Mouse (Mus musculus): ENCODE measurements around the gene Tomm20. TPM values are rescaled to one million over a fixed set of nuclear protein-coding genes. Genes with fewer than 3 reads are reported as not detected.

Gene Tomm20
- polyA plus RNA-seq, 1 experiment from 2014 or later, result 316 TPM

DNA sequence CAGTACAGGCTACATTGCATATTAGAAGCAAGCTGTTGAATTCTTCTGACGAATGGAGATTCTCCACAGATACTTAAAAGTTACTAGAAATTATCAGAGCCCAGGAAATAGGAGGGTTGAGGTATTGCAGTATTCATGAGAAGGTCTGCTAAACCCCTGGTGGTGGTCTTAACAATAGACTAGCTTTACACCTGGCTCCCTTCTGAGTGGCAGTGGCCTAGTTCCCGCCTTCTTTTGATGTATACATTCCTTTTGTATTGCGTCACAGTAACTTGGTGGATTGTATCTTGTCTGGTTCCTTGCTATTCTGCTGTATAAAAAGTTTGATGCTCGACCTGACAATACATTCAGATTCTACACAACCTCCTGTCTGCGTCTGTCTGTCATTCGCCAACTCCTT, 22.5 kb upstream of the Tomm20 start:
- in situ Hi-C loops (cut with MboI; ENCODE audit: low pct_unique_long_range_greater_than_20kb), result loop anchor here (25.0 kb wide), 1 partner anchor 1031 kb away; no protein-coding TSS in a partner anchor
- no peak for TF ChIP-seq CTCF (IDR thresholded peaks at IDR 0.05)
- no peak for DNase-seq (ENCODE audit: low read depth, low spot score)
- no peak for ATAC-seq
- CTCF ChIA-PET, result no interaction called here
- POLR2A ChIA-PET, result interaction anchor here (0.6 kb wide), 1 partner anchor 57 kb away, joined by 5 read pairs; no protein-coding TSS in a partner anchor
- no peaks in the 10 kb centered on the region for H3K27me3 ChIP-seq

DNA sequence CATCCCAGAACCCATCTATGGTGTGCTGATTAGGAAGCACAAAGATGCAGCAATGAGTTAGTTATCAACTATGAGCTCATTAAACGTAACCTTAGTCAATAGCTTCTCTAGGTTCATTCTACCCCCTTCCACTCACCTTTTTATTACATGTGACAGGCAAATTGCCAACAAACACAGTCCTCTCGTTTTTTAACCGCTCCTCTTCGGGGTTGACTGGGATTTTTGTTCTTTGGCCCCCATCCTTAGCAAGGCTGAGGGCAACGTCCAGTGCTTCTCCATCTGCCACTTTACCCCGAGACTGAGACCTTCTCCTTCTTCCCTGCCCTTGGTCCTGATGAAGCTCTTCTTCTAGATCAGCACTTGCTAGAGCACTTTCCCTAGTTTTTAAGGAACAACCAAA, 19.6 kb upstream of the Tomm20 start:
- DNase-seq (ENCODE audit: low read depth, low spot score), result no peak
- no peak for ATAC-seq
- ChIA-PET CTCF (interaction anchor here (1.0 to 1.5 kb wide), 2 partner anchors 9 to 26 kb away, joined by 3 read pairs; no protein-coding TSS in a partner anchor), POLR2A (no interaction called here)
- TF ChIP-seq CTCF (IDR thresholded peaks at IDR 0.05), result no peak
- in situ Hi-C loops (cut with MboI; ENCODE audit: low pct_unique_long_range_greater_than_20kb), result loop anchor here (25.0 kb wide), 1 partner anchor 1028 kb away; no protein-coding TSS in a partner anchor
- no peaks in the 10 kb centered on the region for H3K27me3 ChIP-seq

DNA sequence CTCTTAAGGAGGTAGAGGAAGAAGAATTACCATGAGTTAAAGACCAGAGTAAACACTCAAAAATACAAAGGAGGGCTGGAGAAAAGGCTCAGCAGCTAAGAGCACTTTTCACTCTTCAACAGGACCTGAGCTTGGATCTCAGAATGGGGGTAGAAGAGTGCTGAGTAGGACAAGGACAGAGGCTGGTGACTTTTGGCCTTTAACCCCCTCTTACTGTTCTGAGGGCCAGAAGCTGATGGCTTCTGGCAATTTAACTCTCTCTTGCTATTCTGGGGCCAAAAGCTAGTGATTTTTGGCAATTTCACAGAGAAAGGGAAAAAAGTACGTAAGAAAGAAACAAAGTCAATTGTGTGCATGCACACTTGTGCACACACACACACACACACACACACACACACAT, 17.2 kb upstream of the Tomm20 start:
- POLR2A ChIA-PET, result no interaction called here
- ATAC-seq (no peak), DNase-seq (ENCODE audit: low read depth, low spot score) (no peak)
- in situ Hi-C loops (cut with MboI; ENCODE audit: low pct_unique_long_range_greater_than_20kb), result loop anchor here (25.0 kb wide), 1 partner anchor 1026 kb away; no protein-coding TSS in a partner anchor
- no peak for TF ChIP-seq CTCF (IDR thresholded peaks at IDR 0.05)
- CTCF ChIA-PET, result interaction anchor here (0.9 to 1.3 kb wide), 2 partner anchors 12 to 35 kb away, joined by 3 to 4 read pairs; no protein-coding TSS in a partner anchor
- no peaks in the 10 kb centered on the region for H3K27me3 ChIP-seq

DNA sequence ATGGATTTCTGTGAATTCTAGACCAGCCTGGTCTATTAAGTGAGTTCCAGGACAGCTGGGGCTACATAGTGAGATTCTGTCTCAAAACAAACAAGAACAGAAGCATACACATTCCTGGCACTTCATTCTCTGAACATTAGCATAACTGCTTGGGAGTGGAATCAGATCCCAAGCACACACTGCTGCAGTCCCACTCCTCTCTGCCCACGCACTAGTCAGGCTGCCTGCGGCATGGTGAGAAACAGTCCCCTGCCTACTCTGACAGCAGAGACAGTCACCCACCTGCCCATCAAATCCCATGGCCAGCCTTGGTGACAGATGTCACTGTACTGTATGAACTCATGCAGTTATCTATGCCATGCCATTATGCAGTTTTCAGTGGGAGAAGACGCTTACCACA, 15.9 kb upstream of the Tomm20 start:
- no peaks in the 10 kb centered on the region for H3K27me3 ChIP-seq
- ChIA-PET POLR2A (no interaction called here), CTCF (no interaction called here)
- in situ Hi-C loops (cut with MboI; ENCODE audit: low pct_unique_long_range_greater_than_20kb), result loop anchor here (25.0 kb wide), 1 partner anchor 1024 kb away; no protein-coding TSS in a partner anchor
- no peak for DNase-seq (ENCODE audit: low read depth, low spot score)
- ATAC-seq, result no peak
- no peak for TF ChIP-seq CTCF (IDR thresholded peaks at IDR 0.05)

DNA sequence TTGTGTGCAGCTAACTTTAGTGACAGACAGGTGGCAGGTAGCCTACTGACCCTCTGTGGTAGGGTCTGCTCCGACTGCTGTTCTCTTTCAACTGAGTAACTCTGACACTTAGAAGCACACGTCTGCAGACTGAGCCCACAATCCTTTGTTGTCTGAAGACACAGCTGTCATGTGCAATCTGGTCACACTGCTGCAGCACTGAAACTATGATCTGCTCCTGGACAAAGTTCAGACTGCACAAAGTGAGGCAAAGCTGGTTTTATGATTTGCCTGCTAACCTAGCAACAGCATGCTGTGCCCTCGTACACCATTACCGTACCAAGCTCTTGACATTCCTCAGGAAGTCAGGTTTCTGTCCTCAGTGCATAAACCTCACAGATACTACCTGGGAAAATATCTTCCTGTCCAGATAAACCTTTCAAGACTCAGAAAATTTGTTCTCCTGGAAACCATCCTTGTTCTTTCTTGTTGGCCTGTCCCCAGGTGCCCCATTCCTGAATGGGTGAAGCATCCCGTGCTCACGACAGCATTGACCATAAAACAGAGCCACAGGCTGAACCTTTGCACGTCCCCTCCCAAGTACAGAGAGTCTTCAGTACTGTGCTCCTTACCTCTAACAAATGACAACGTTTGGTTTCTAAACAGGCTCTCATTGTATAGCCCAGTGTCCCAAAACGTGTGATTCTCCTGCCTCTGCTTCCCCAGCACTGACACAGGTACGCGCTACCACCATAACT, 6.4 kb upstream of the Tomm20 start:
- POLR2A ChIA-PET, result interaction anchor here (0.5 kb wide), 1 partner anchor 464 kb away, joined by 3 read pairs; no protein-coding TSS in a partner anchor
- CTCF ChIA-PET, result interaction anchor here (1.6 kb wide), 1 partner anchor 19 kb away, joined by 5 read pairs; the partner anchor contains the start of gene Rbm34
- no peaks in the 10 kb centered on the region for H3K27me3 ChIP-seq
- in situ Hi-C loops (cut with MboI; ENCODE audit: low pct_unique_long_range_greater_than_20kb), result loop anchor here (25.0 kb wide), 1 partner anchor 1015 kb away; no protein-coding TSS in a partner anchor
- DNase-seq (ENCODE audit: low read depth, low spot score) (no peak), ATAC-seq (no peak)
- no peak for TF ChIP-seq CTCF (IDR thresholded peaks at IDR 0.05)

DNA sequence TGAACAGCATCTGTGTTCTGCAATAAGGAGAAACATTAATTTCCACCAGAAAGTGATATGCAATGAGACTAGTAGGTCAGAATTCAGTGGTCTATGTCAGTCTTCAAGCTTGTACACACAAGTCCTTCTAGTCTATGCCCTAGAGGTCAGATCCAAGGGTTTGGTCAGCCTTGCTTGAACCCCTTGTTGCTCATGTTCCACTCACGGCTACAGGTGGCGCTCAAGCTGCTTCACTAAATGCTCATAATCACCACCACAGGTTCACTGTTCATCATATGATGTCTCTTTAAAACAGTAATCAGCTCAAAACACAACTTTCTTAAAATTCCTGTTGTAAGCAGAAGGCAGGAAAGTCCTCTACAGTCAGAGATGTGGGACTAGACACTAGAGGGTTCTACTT, 3.9 kb upstream of the Tomm20 start:
- no peak for ATAC-seq
- ChIA-PET POLR2A (no interaction called here), CTCF (interaction anchor here (1.9 kb wide), 1 partner anchor 13 kb away, joined by 4 read pairs; no protein-coding TSS in a partner anchor)
- in situ Hi-C loops (cut with MboI; ENCODE audit: low pct_unique_long_range_greater_than_20kb), result no loop called here
- DNase-seq (ENCODE audit: low read depth, low spot score), result no peak
- TF ChIP-seq CTCF (IDR thresholded peaks at IDR 0.05), result no peak
- no peaks in the 10 kb centered on the region for H3K27me3 ChIP-seq

DNA sequence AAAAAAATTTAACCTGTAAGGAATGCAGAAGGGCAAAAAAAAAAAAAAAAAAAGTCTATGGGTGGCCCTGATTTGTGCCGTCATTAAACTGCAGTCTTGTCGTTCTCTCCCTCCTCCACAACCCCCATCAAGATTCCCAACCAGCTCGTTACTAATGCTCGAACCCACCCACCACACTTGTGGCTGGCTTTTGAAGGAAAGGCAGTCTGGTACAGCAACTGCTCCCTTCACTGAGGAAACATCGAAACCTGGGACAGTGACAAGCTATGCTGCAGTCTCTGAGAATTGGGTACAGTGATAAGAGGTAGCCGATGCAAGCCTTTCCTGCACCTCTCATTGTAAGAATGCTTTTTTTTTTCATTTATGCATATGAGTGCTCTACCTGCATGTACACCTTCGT, 800 bp upstream of the Tomm20 start:
- no peak for ATAC-seq
- TF ChIP-seq CTCF (IDR thresholded peaks at IDR 0.05), result no peak

DNA sequence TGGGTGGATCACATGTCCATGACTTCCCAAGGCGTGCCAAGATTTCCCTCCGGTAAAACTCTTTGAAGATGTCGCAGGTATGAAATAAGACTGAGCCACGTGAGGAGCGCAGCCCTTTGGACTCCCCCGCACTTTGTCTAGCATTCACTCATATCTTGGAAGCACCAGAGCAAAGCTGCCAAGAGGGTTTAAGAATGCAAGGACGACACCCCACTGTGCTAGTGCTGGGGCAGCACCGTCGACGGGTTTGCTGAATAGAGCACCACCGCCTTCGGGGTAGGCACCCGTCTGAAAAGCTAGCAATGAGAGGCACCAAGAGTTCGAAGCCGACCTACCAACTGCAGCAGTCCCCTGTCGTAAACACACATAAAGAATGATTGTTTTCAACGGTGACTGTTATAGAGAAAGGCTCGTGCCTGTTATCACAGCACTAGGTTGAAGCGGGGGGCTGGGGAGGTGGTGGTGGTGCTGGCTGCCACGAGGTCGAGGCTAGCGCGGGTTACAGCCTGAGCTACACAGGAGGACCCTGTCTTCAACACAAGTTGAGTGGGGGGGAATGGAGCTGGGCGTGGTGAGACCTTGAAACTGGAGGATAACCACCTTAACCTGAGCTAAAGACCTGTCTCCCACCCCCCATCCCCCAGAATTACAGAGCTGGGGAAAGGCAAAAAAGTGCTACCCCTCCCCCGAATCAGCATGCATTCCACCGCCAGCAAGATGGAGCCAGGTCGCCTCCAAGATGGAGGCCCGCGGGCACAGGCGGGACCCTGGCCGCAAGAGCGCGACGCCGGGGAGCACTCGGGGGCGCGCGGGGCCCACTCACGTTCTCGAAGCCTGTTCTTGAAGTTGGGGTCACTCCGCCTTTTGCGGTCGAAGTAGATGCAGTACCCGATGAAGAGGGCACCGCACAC, 608 bp downstream of the Tomm20 start:
- ChIA-PET POLR2A (interaction anchor here (0.6 to 1.3 kb wide), 3 partner anchors 16 to 462 kb away, joined by 3 to 8 read pairs (median 5); no protein-coding TSS in a partner anchor), CTCF (interaction anchor here (1.1 to 1.2 kb wide), 2 partner anchors 9 to 14 kb away, joined by 3 to 4 read pairs; no protein-coding TSS in a partner anchor)
- in situ Hi-C loops (cut with MboI; ENCODE audit: low pct_unique_long_range_greater_than_20kb), result no loop called here
- H3K27me3 ChIP-seq, result no peaks in the 10 kb centered on the region
- no peak for TF ChIP-seq CTCF (IDR thresholded peaks at IDR 0.05)
- peak; percentile 49 for ATAC-seq
- DNase-seq (ENCODE audit: low read depth, low spot score), result no peak

More for the DNA sequence above, 800 bp upstream of the Tomm20 start:
- ChIA-PET CTCF (no interaction called here), POLR2A (interaction anchor here (0.6 to 1.3 kb wide), 6 partner anchors 10 to 21 kb away, joined by 3 to 11 read pairs (median 4); no protein-coding TSS in a partner anchor)
- no peaks in the 10 kb centered on the region for H3K27me3 ChIP-seq
- no peak for DNase-seq (ENCODE audit: low read depth, low spot score)
- in situ Hi-C loops (cut with MboI; ENCODE audit: low pct_unique_long_range_greater_than_20kb), result no loop called here

DNA sequence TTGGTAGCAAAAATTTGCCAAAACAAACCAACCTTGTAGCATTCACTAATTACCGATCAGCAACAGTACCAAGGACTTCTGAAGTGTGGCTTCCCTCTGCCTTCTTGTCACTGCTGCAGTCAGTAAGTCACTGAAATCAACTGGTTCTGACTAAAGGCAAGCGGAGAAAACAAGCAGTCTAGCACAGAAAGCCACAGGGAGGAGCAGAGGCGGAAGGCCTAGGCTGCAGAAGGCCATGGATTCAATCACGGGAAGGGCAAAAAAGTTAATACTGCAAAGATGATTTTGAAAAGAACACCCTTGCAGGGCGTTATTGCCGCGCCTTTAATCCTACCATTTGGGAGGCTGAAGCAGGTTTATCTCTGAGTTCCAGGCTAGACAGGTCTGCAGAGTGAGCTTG, 2.1 kb downstream of the Tomm20 start:
- CTCF ChIA-PET, result interaction anchor here (1.2 kb wide), 1 partner anchor 13 kb away, joined by 4 read pairs; no protein-coding TSS in a partner anchor
- POLR2A ChIA-PET, result interaction anchor here (0.8 kb wide), 1 partner anchor 14 kb away, joined by 3 read pairs; no protein-coding TSS in a partner anchor

DNA sequence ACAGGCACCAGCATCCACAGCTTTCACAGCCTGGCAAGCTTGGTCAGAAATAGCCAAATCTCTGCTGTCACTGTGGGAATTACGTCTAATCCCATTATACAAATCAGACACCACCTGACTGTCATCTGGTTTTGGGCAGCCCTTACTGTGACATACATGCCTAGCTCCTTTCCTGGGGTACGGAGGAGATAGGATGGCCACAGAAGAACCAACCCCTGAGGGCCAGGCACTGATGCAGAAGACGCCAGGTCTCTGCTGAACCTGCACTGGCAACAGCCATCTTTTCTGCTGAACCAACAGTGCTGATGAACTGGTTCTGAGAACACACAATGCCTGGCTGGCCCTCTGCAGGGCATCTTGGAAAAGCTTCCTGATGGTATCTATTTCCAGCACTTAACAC, 8.3 kb downstream of the Tomm20 start:
- no peak for TF ChIP-seq CTCF (IDR thresholded peaks at IDR 0.05)
- POLR2A ChIA-PET, result no interaction called here
- ATAC-seq, result no peak
- CTCF ChIA-PET, result interaction anchor here (1.0 kb wide), 1 partner anchor 35 kb away, joined by 3 read pairs; no protein-coding TSS in a partner anchor
- H3K27me3 ChIP-seq, result no peaks in the 10 kb centered on the region
- no peak for DNase-seq (ENCODE audit: low read depth, low spot score)
- in situ Hi-C loops (cut with MboI; ENCODE audit: low pct_unique_long_range_greater_than_20kb), result no loop called here

More for the DNA sequence above, 2.1 kb downstream of the Tomm20 start:
- no peaks in the 10 kb centered on the region for H3K27me3 ChIP-seq
- ATAC-seq (no peak), DNase-seq (ENCODE audit: low read depth, low spot score) (no peak)
- in situ Hi-C loops (cut with MboI; ENCODE audit: low pct_unique_long_range_greater_than_20kb), result no loop called here
- no peak for TF ChIP-seq CTCF (IDR thresholded peaks at IDR 0.05)
